Mouse (Mus musculus) gastrocnemius, adult 2 months (tissue): ENCODE data around the gene Dennd2c. TPM values are rescaled to one million over a fixed set of nuclear protein-coding genes. Genes with fewer than 3 reads are reported as not detected.
"Not testable (repeated sequence)": the region's sequence is repeated elsewhere in the genome, so short reads cannot be mapped to it uniquely, and the experiment has no call there.

Source experiments
- DNase-seq: peaks from one replicate; pipeline ENCODE4 v3.0.0; 2022
- H3K27ac ChIP-seq: fragments of 200-600 bp; 2 replicates; pipeline ENCODE4 v1.8.1; 2022; ENCODE audit warnings: mild to moderate bottlenecking
- H3K4me3 ChIP-seq: fragments of 200-600 bp; 2 replicates; pipeline ENCODE4 v1.8.1; 2022; ENCODE audit warnings: mild to moderate bottlenecking, moderate library complexity
- CTCF ChIP-seq: fragments of 200-600 bp; IDR thresholded peaks from 2 replicates; pipeline ENCODE4 v1.8.1; 2022; ENCODE audit warnings: antibody characterized with exemption, mild to moderate bottlenecking, moderate library complexity
- intact Hi-C: fragments of 180-260 bp; cut with DNase I; formaldehyde crosslinking; loops from one replicate; pipeline ENCODE4 v1.15.1; 2025
- total RNA-seq, 2 experiments: library from RNA; stranded (reverse); gene quantifications; 2 replicates each; pipeline ENCODE4 v1.2.3; 2021

Dennd2c gene
- total RNA-seq, 2 experiments from 2014 or later, result 2.3 to 2.5 TPM

DNA sequence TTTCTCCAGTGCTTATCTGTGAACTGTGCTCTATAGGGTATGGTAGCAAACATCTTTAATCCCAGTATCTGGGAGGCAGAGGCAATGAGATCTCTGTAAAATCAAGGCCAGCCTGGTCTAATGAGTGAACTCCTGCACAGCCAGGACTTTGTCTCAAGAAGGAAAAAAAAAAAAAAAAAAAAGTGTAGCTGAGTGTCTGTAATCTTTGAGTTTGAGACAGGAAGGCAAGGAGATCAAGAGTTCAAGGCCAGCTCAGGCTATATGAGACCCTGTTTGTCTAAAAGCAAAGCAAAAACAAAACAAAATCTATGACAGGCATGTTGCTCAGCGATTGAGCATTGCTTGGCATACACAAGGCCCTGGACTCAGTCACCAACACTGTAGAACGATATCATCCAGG lies 105.8 kb downstream of the Dennd2c start:
- H3K4me3 ChIP-seq, result no peak overlapping the region
- H3K27ac ChIP-seq, result no peak overlapping the region
- intact Hi-C loops, result no loop called here
- TF ChIP-seq CTCF, result no peak
- DNase-seq, result no peak

DNA sequence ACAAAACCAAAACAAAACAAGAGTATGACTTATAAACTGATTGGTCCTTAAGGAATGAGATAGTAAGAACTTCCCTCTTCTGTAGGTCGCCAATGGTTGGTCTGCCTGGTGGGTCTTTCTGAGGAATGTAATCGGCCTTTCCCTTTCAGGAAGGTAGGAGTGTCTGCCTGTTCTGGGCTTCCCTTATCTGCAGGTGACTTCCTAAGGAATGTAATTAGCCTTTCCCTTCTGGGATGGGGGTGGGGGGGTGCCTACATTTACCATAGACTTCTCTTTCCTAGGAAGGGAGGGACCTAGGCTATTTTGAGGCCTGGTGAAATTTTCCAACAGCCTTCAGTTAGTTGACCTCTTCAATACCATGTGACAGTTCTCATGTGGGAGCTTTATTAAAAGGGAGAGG lies 108.7 kb downstream of the Dennd2c start:
- DNase-seq, result no peak
- H3K4me3 ChIP-seq, result no peak overlapping the region
- no peak for TF ChIP-seq CTCF
- intact Hi-C loops, result no loop called here
- H3K27ac ChIP-seq, result no peak overlapping the region

DNA sequence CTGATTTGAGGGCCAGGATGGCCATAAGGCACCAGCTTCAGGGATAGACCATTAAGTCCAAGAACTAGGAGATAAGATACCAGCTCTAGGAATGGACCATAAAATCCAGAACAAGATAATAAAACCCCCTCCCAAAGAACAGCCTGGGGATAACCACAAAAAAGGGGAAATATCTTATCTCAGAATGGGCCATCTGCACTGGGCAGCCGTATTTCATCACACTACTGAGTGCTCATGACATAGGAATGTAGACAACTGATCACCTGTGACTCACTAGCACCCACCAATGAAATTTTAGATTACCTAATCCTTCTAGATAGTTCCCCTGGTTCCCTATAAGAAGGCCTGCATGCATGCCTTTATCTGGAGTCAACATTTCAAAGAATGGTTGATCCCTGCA lies 109.7 kb downstream of the Dennd2c start:
- intact Hi-C loops, result no loop called here
- no peak for DNase-seq
- Histone ChIP-seq H3K27ac (no peak overlapping the region), H3K4me3 (no peak overlapping the region)
- TF ChIP-seq CTCF, result no peak

DNA sequence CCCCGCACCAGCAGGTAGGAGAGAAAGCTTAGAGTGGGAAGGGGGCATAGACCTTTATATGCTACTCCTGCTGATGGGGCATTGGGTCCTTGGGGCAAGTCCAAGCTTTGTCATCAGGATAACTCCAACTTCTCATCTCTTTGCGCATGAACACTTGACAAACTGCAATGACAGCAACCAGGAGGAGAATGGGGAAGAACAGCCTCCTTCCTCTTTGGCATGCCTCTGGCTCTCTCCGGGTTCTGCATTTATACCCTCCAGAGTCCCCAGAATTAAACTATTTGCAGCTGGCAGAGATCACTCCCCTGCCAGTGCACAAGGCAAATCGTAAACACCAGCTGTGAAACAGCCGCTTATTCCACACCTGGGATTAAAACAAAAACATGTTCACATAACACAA lies 111.1 kb downstream of the Dennd2c start:
- no peak overlapping the region for H3K4me3 ChIP-seq
- no peak overlapping the region for H3K27ac ChIP-seq
- no peak for TF ChIP-seq CTCF
- DNase-seq, result no peak
- intact Hi-C loops, result no loop called here

DNA sequence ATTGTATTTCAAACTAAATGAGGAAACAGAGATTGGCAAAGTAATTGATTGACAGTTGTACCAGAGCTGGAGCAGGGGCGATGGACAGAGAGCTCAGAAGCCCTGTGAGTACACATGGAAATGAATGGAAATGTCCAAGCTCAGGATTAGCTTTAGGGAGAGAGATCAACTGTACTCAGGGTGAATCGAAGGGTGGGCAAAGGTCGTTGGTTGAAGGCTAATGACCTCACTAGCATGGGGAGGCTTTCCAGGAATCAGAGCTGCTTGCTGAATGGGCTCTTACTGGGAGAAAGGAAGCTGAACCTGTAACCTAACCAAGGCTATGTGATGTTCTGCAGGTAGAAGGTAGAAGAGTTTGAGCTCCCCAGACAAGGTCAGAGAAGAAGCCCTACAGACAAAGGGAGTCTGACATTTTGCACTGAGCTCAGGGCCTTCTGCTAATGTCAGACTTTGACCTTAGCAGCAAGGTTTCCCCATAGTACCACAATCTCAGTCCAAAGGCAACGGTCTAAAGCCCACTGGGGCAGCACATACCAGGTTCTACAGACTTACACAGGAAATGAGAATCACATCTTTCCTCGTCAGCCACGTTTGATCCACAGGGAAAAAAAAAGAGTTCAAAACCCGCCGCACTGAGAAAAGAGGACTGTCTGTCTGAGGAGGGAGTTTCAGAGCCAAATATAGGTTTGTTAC lies 112.3 kb downstream of the Dennd2c start:
- DNase-seq, result no peak
- intact Hi-C loops, result no loop called here
- Histone ChIP-seq H3K4me3 (no peak overlapping the region), H3K27ac (no peak overlapping the region)
- TF ChIP-seq CTCF, result no peak

DNA sequence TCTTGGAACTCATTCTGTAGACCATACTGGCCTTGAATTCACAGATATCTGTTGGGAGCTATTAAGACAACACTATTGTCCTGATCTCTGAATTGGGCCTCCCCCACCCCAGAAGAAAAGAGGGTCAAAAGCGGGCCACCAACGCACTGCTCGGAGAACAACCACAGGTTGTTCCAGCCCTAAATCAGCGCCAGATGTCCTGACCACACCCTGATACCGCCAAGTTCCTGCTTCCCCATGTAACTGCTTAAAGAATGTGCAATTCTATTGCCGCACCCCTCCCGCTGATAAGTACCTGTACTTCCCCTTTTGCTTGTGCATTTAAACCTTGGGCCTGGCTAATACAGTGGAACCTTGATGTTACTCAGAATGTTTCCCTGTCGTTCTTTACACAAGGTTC lies 113.0 kb downstream of the Dennd2c start:
- H3K27ac ChIP-seq, intact Hi-C loops, DNase-seq, H3K4me3 ChIP-seq: not testable (repeated sequence)

Other genes starting within 250 kb of the Dennd2c start
- not detected for gene Sycp1, start 166.5 kb upstream of the Dennd2c start, total RNA-seq
- gene Nr1h5, start 138.5 kb upstream of the Dennd2c start, total RNA-seq, result not detected
- gene Sike1, start 106.9 kb upstream of the Dennd2c start, total RNA-seq, result 10 to 100 TPM; 39.6 to 41.5 TPM
- 1,000 to 10,000 TPM in 1 of 2 experiments, 100 to 1,000 TPM in 1; 962 to 1,109 TPM for gene Csde1, start 82.2 kb upstream of the Dennd2c start, total RNA-seq
- gene Nras, start 44.3 kb upstream of the Dennd2c start, total RNA-seq, result 10 to 100 TPM; 50.1 to 53.5 TPM
- gene Ampd1, start 28.6 kb upstream of the Dennd2c start, total RNA-seq, result 1,000 to 10,000 TPM; 1,020 to 1,179 TPM
- gene Bcas2, start 69.1 kb downstream of the Dennd2c start, total RNA-seq, result 10 to 100 TPM; 41.3 to 51.7 TPM
- 10 to 100 TPM; 11.3 to 12.7 TPM for gene Trim33, start 176.7 kb downstream of the Dennd2c start, total RNA-seq